Mouse (Mus musculus): ENCODE measurements around the gene Snx32. TPM values are rescaled to one million over a fixed set of nuclear protein-coding genes. Genes with fewer than 3 reads are reported as not detected.
A peak's percentile ranks its signal among the peaks of the same experiment; 100 is the strongest.

Snx32 gene
- polyA plus RNA-seq (2015; fragmentation: Nextera tagmentation; extraction: Ambion mirVana): 6.4 and 7.0 TPM in 2 replicates

- Histone ChIP-seq H3K9ac (peak within 1 kb of the TSS; percentile 77), H3K27me3 (no peaks in the 10 kb centered on the region), H3K9me3 (replicated peaks) (no peaks in the 10 kb centered on the region), H3K4me3 (replicated peaks) (peak within 1 kb of the TSS; percentile 66), H3K36me3 (no peaks in the 10 kb centered on the region), H3K4me1 (replicated peaks) (peaks cover 40% of the 10 kb centered on the region), H3K4me2 (peak within 1 kb of the TSS; percentile 94), H3K27ac (peak within 1 kb of the TSS; percentile 81)
- ATAC-seq (ENCODE audit: low read depth) (peak; percentile 99), DNase-seq (peak; percentile 97)
- WGBS (ENCODE audit: insufficient replicate concordance): 2% methylated on average over 47 of the region's 47 CpGs
Measured at GRCm38 (mm10) chr19:5510031-5511026, at the start of gene Snx32. Gene Snx32 (minus strand): TSS chr19:5510538.

GRCm38 (mm10) chr19:5559631-5560456 lies 49.5 kb upstream of the Snx32 start:
- Histone ChIP-seq H3K27me3 (peaks cover 100% of the 10 kb centered on the region), H3K9ac (no peak overlapping the region), H3K27ac (no peak overlapping the region), H3K9me3 (replicated peaks) (no peaks in the 10 kb centered on the region), H3K4me3 (replicated peaks) (peak overlapping the region; percentile 39), H3K4me2 (peak overlapping the region; percentile 57), H3K4me1 (replicated peaks) (peaks cover 21% of the 10 kb centered on the region), H3K36me3 (no peaks in the 10 kb centered on the region)
- WGBS (ENCODE audit: insufficient replicate concordance): 2% methylated on average over 69 of the region's 69 CpGs
- ATAC-seq (ENCODE audit: low read depth): no peak
- no peak for DNase-seq

GRCm38 (mm10) chr19:5559229-5559628 lies 48.9 kb upstream of the Snx32 start:
- H3K9me3 ChIP-seq (replicated peaks): no peaks in the 10 kb centered on the region
- H3K4me3 ChIP-seq (replicated peaks): no peak overlapping the region
- DNase-seq (no peak), ATAC-seq (ENCODE audit: low read depth) (no peak)
- peaks cover 21% of the 10 kb centered on the region for H3K4me1 ChIP-seq (replicated peaks)
- WGBS (ENCODE audit: insufficient replicate concordance): 26% methylated on average over 8 of the region's 8 CpGs
- no peak overlapping the region for H3K9ac ChIP-seq
- peaks cover 99% of the 10 kb centered on the region for H3K27me3 ChIP-seq
- H3K27ac ChIP-seq: no peak overlapping the region
- H3K4me2 ChIP-seq: no peak overlapping the region
- no peaks in the 10 kb centered on the region for H3K36me3 ChIP-seq

GRCm38 (mm10) chr19:5558770-5559169 lies 48.4 kb upstream of the Snx32 start:
- H3K4me3 ChIP-seq (replicated peaks): no peak overlapping the region
- no peak overlapping the region for H3K4me2 ChIP-seq
- no peaks in the 10 kb centered on the region for H3K9me3 ChIP-seq (replicated peaks)
- H3K4me1 ChIP-seq (replicated peaks): peaks cover 21% of the 10 kb centered on the region
- H3K27ac ChIP-seq: no peak overlapping the region
- ATAC-seq (ENCODE audit: low read depth) (no peak), DNase-seq (no peak)
- WGBS (ENCODE audit: insufficient replicate concordance): 60% methylated on average over 8 of the region's 8 CpGs
- no peak overlapping the region for H3K9ac ChIP-seq
- H3K27me3 ChIP-seq: peaks cover 96% of the 10 kb centered on the region
- no peaks in the 10 kb centered on the region for H3K36me3 ChIP-seq

GRCm38 (mm10) chr19:5558169-5558568 lies 47.8 kb upstream of the Snx32 start:
- ATAC-seq (ENCODE audit: low read depth) (no peak), DNase-seq (no peak)
- no peak overlapping the region for H3K9ac ChIP-seq
- 43% methylated on average over 7 of the region's 7 CpGs for WGBS (ENCODE audit: insufficient replicate concordance)
- no peak overlapping the region for H3K4me3 ChIP-seq (replicated peaks)
- H3K27ac ChIP-seq: no peak overlapping the region
- no peaks in the 10 kb centered on the region for H3K9me3 ChIP-seq (replicated peaks)
- H3K4me2 ChIP-seq: no peak overlapping the region
- H3K36me3 ChIP-seq: no peaks in the 10 kb centered on the region
- H3K27me3 ChIP-seq: peaks cover 90% of the 10 kb centered on the region
- H3K4me1 ChIP-seq (replicated peaks): peaks cover 21% of the 10 kb centered on the region

GRCm38 (mm10) chr19:5554212-5554611 lies 43.9 kb upstream of the Snx32 start:
- 75% methylated on average over 14 of the region's 14 CpGs for WGBS (ENCODE audit: insufficient replicate concordance)
- H3K27ac ChIP-seq: no peak overlapping the region
- no peak overlapping the region for H3K9ac ChIP-seq
- no peaks in the 10 kb centered on the region for H3K36me3 ChIP-seq
- peaks cover under 1% of the 10 kb centered on the region; the same call in 1 of the 2 replicates for H3K4me1 ChIP-seq (replicated peaks)
- H3K4me3 ChIP-seq (replicated peaks): no peak overlapping the region
- no peaks in the 10 kb centered on the region for H3K9me3 ChIP-seq (replicated peaks)
- H3K4me2 ChIP-seq: no peak overlapping the region
- peaks cover 53% of the 10 kb centered on the region for H3K27me3 ChIP-seq
- no peak for ATAC-seq (ENCODE audit: low read depth)
- no peak for DNase-seq

- Histone ChIP-seq H3K27me3 (peaks cover 49% of the 10 kb centered on the region), H3K27ac (no peak overlapping the region)
- 69% methylated on average over 8 of the region's 8 CpGs for WGBS (ENCODE audit: insufficient replicate concordance)
Measured at GRCm38 (mm10) chr19:5553802-5554201, 43.5 kb upstream of the Snx32 start.

GRCm38 (mm10) chr19:5547471-5548056 lies 37.2 kb upstream of the Snx32 start:
- WGBS (ENCODE audit: insufficient replicate concordance): 62% methylated on average over 4 of the region's 4 CpGs
- H3K4me2 ChIP-seq: no peak overlapping the region
- no peak for DNase-seq

More at GRCm38 (mm10) chr19:5553802-5554201, 43.5 kb upstream of the Snx32 start:
- Histone ChIP-seq H3K36me3 (no peaks in the 10 kb centered on the region), H3K9ac (no peak overlapping the region), H3K9me3 (replicated peaks) (no peaks in the 10 kb centered on the region), H3K4me1 (replicated peaks) (no peaks in the 10 kb centered on the region), H3K4me3 (replicated peaks) (no peak overlapping the region), H3K4me2 (no peak overlapping the region)
- DNase-seq (no peak), ATAC-seq (ENCODE audit: low read depth) (no peak)

GRCm38 (mm10) chr19:5544031-5544430 lies 33.7 kb upstream of the Snx32 start:
- ATAC-seq (ENCODE audit: low read depth) (no peak), DNase-seq (no peak)
- Histone ChIP-seq H3K4me3 (replicated peaks) (no peak overlapping the region), H3K36me3 (no peaks in the 10 kb centered on the region), H3K27me3 (0 out of 2 replicates have a peak, but pooled peaks cover 3% of the 10 kb centered on the region), H3K27ac (no peak overlapping the region), H3K4me1 (replicated peaks) (no peaks in the 10 kb centered on the region), H3K9ac (no peak overlapping the region), H3K4me2 (no peak overlapping the region), H3K9me3 (replicated peaks) (no peaks in the 10 kb centered on the region)
- 61% methylated on average over 11 of the region's 11 CpGs for WGBS (ENCODE audit: insufficient replicate concordance)

More at GRCm38 (mm10) chr19:5547471-5548056, 37.2 kb upstream of the Snx32 start:
- Histone ChIP-seq H3K9ac (no peak overlapping the region), H3K27me3 (0 out of 2 replicates have a peak, but pooled peaks cover 5% of the 10 kb centered on the region), H3K4me3 (replicated peaks) (no peak overlapping the region), H3K27ac (no peak overlapping the region), H3K4me1 (replicated peaks) (no peaks in the 10 kb centered on the region), H3K36me3 (no peaks in the 10 kb centered on the region), H3K9me3 (replicated peaks) (no peaks in the 10 kb centered on the region)
- no peak for ATAC-seq (ENCODE audit: low read depth)

- H3K27ac ChIP-seq: no peak overlapping the region
- no peak overlapping the region for H3K4me2 ChIP-seq
- DNase-seq: no peak
- H3K27me3 ChIP-seq: 0 out of 2 replicates have a peak, but pooled peaks cover 3% of the 10 kb centered on the region
- no peaks in the 10 kb centered on the region for H3K36me3 ChIP-seq
- H3K4me1 ChIP-seq (replicated peaks): no peaks in the 10 kb centered on the region
- no peaks in the 10 kb centered on the region for H3K9me3 ChIP-seq (replicated peaks)
- 68% methylated on average over 9 of the region's 9 CpGs for WGBS (ENCODE audit: insufficient replicate concordance)
- no peak for ATAC-seq (ENCODE audit: low read depth)
- H3K4me3 ChIP-seq (replicated peaks): no peak overlapping the region
- H3K9ac ChIP-seq: no peak overlapping the region
Measured at GRCm38 (mm10) chr19:5543362-5543761, 33.0 kb upstream of the Snx32 start.

- DNase-seq (no peak), ATAC-seq (ENCODE audit: low read depth) (no peak)
- H3K4me2 ChIP-seq: no peak overlapping the region
- WGBS (ENCODE audit: insufficient replicate concordance): 75% methylated on average over 8 of the region's 8 CpGs
- H3K27me3 ChIP-seq: no peaks in the 10 kb centered on the region
- H3K9me3 ChIP-seq (replicated peaks): no peaks in the 10 kb centered on the region
- H3K9ac ChIP-seq: no peak overlapping the region
- H3K4me1 ChIP-seq (replicated peaks): no peaks in the 10 kb centered on the region
- no peak overlapping the region for H3K4me3 ChIP-seq (replicated peaks)
- no peaks in the 10 kb centered on the region for H3K36me3 ChIP-seq
- no peak overlapping the region for H3K27ac ChIP-seq
Measured at GRCm38 (mm10) chr19:5538786-5539185, 28.4 kb upstream of the Snx32 start.

All from liver, embryonic 13.5 days (tissue).